Mouse (Mus musculus) heart, embryonic 14.5 days (tissue): Measurements from ENCODE around the gene Gal3st2c. TPM values are rescaled to one million over a fixed set of nuclear protein-coding genes. Genes with fewer than 3 reads are reported as not detected.

Experiments
- ATAC-seq: fragments of 200-750 bp; cut with Nextera tagmentation; 2 replicates; pipeline ENCODE4 v1.8.0; 2017; ENCODE audit warnings: low read depth, moderate TSS enrichment; ENCODE audit not compliant: insufficient number of reproducible peaks, insufficient read depth, low FRiP score
- H3K27ac ChIP-seq, 2 experiments: fragments of 200-500 bp in 1 of 2; fragments of 300-500 bp in 1 of 2; sonication (generic) in 1 of 2; replicated peaks in 1 of 2; 2 replicates each; pipeline ENCODE4 v1.5.1; 2012 to 2014; ENCODE audit warnings: low read depth in 2 of 2, low read length in 2 of 2, control low read depth in 1 of 2, mild to moderate bottlenecking in 1 of 2, mixed read lengths in 1 of 2; ENCODE audit not compliant: control insufficient read depth in 1 of 2, insufficient read depth in 1 of 2
- H3K27me3 ChIP-seq: fragments of 300-500 bp; sonication (generic); 2 replicates; pipeline ENCODE4 v1.6.1; 2014; ENCODE audit warnings: mild to moderate bottlenecking, low read length, control low read depth; ENCODE audit not compliant: control insufficient read depth, insufficient read depth
- H3K36me3 ChIP-seq: fragments of 300-500 bp; sonication (generic); 2 replicates; pipeline ENCODE4 v1.6.1; 2014; ENCODE audit warnings: mild to moderate bottlenecking, control low read depth, low read length, mixed read lengths; ENCODE audit not compliant: control insufficient read depth, insufficient read depth
- H3K4me1 ChIP-seq, 2 experiments: fragments of 200-500 bp in 1 of 2; fragments of 300-500 bp in 1 of 2; sonication (generic) in 1 of 2; 2 replicates each; pipeline ENCODE4 v1.6.1; 2012 to 2014; ENCODE audit warnings: low read length in 2 of 2, control low read depth in 1 of 2, mixed read lengths in 1 of 2; ENCODE audit not compliant: control insufficient read depth in 2 of 2, insufficient read depth in 2 of 2
- H3K4me2 ChIP-seq: fragments of 300-500 bp; sonication (generic); 2 replicates; pipeline ENCODE4 v1.6.1; 2014; ENCODE audit warnings: mild to moderate bottlenecking, low read length
- H3K4me3 ChIP-seq, 2 experiments: fragments of 200-500 bp in 1 of 2; fragments of 300-500 bp in 1 of 2; sonication (generic) in 1 of 2; 2 replicates each; pipeline ENCODE4 v1.5.1; 2012 to 2014; ENCODE audit warnings: low read length in 2 of 2, mild to moderate bottlenecking in 2 of 2, control low read depth in 1 of 2, low read depth in 1 of 2, moderate library complexity in 1 of 2; ENCODE audit not compliant: control insufficient read depth in 1 of 2, insufficient read depth in 1 of 2
- H3K9ac ChIP-seq: fragments of 300-500 bp; sonication (generic); 2 replicates; pipeline ENCODE4 v1.6.1; 2014; ENCODE audit warnings: mild to moderate bottlenecking, low read length
- H3K9me3 ChIP-seq: fragments of 300-500 bp; sonication (generic); 2 replicates; pipeline ENCODE4 v1.6.1; 2016; ENCODE audit warnings: low read length, control low read depth; ENCODE audit not compliant: control insufficient read depth
- WGBS: fragments of 180-500 bp; shearing (Covaris S2); extraction: QIAGEN DNeasy Blood & Tissue Kit; methylation state at CpG from one replicate; pipeline ENCODE4 v1.1.7; 2014; 5-methylcytosine and 5-hydroxymethylcytosine counted together
- polyA plus RNA-seq: library from polyadenylated mRNA; unstranded; fragments of >200 nt; fragmentation: Nextera tagmentation; extraction: Ambion mirVana; gene quantifications from 2 replicates; pipeline ENCODE4 v1.2.1, GENCODE M21; 2014

Gal3st2c gene
- polyA plus RNA-seq, 1 experiment from 2014 or later = 0.04 TPM

GRCm38 (mm10) chr1:94046544-94046943 lies 56.2 kb downstream of the Gal3st2c start:
- WGBS = 69% methylated on average over 4 of the region's 4 CpGs
- H3K9me3 ChIP-seq = no peaks in the 10 kb centered on the region
- ATAC-seq = no peak

GRCm38 (mm10) chr1:94051104-94051503 lies 60.8 kb downstream of the Gal3st2c start:
- Histone ChIP-seq H3K4me1 (peaks cover 0 to 2% of the 10 kb centered on the region in 2 experiments; a peak in 1 of 4 replicates), H3K27ac (no peak overlapping the region), H3K4me3 (no peak overlapping the region), H3K27me3 (no peaks in the 10 kb centered on the region; the same call in 1 of the 2 replicates), H3K36me3 (no peaks in the 10 kb centered on the region), H3K4me2 (no peak overlapping the region), H3K9ac (no peak overlapping the region), H3K9me3 (no peaks in the 10 kb centered on the region)
- no peak for ATAC-seq
- 79% methylated on average over 5 of the region's 5 CpGs for WGBS

More at GRCm38 (mm10) chr1:94046544-94046943, 56.2 kb downstream of the Gal3st2c start:
- no peak overlapping the region for H3K27ac ChIP-seq
- no peaks in the 10 kb centered on the region for H3K4me1 ChIP-seq
- H3K9ac ChIP-seq = no peak overlapping the region
- no peaks in the 10 kb centered on the region for H3K27me3 ChIP-seq
- H3K4me2 ChIP-seq = no peak overlapping the region
- no peak overlapping the region for H3K4me3 ChIP-seq
- no peaks in the 10 kb centered on the region for H3K36me3 ChIP-seq

- 0 out of 4 replicates have a peak within 1 kb of the TSS, but pooled peaks have one; percentile 8 to 24 for H3K27ac ChIP-seq
- no peaks in the 10 kb centered on the region for H3K36me3 ChIP-seq
- no peak within 1 kb of the TSS for H3K4me2 ChIP-seq
- H3K9ac ChIP-seq = no peak within 1 kb of the TSS
- no peaks in the 10 kb centered on the region; the same call in 1 of the 2 replicates for H3K27me3 ChIP-seq
- WGBS = 53% methylated on average over 6 of the region's 6 CpGs
- no peak within 1 kb of the TSS for H3K4me3 ChIP-seq
- no peak for ATAC-seq
- peaks cover 0 to 2% of the 10 kb centered on the region in 2 experiments; a peak in 1 of 4 replicates for H3K4me1 ChIP-seq
- H3K9me3 ChIP-seq = no peaks in the 10 kb centered on the region
Observed at GRCm38 (mm10) chr1:94052373-94052772, 62.1 kb downstream of the Gal3st2c start, which contains the start of gene Pdcd1. Gene Pdcd1, minus strand, starts transcription at chr1:94052553.

- Histone ChIP-seq H3K4me1 (peaks cover 0 to 2% of the 10 kb centered on the region in 2 experiments; a peak in 1 of 4 replicates), H3K9ac (no peak overlapping the region), H3K9me3 (no peaks in the 10 kb centered on the region), H3K4me3 (no peak overlapping the region), H3K4me2 (no peak overlapping the region), H3K27me3 (no peaks in the 10 kb centered on the region; the same call in 1 of the 2 replicates), H3K36me3 (no peaks in the 10 kb centered on the region), H3K27ac (0 out of 4 replicates have a peak overlapping the region, but pooled peaks of 1 of the 2 experiments have one; percentile 24)
- 50% methylated on average over 7 of the region's 7 CpGs for WGBS
- no peak for ATAC-seq
Observed at GRCm38 (mm10) chr1:94053530-94054216, 63.4 kb downstream of the Gal3st2c start.

GRCm38 (mm10) chr1:94054481-94054880 lies 64.2 kb downstream of the Gal3st2c start:
- Histone ChIP-seq H3K4me1 (peaks cover 0 to 2% of the 10 kb centered on the region in 2 experiments; a peak in 1 of 4 replicates), H3K9me3 (no peaks in the 10 kb centered on the region), H3K4me2 (no peak overlapping the region), H3K27ac (no peak overlapping the region), H3K9ac (no peak overlapping the region), H3K4me3 (no peak overlapping the region), H3K27me3 (no peaks in the 10 kb centered on the region; the same call in 1 of the 2 replicates), H3K36me3 (no peaks in the 10 kb centered on the region)
- 76% methylated on average over 1 of the region's 1 CpGs for WGBS
- ATAC-seq = no peak

GRCm38 (mm10) chr1:94055966-94056365 lies 65.7 kb downstream of the Gal3st2c start:
- Histone ChIP-seq H3K4me3 (no peak overlapping the region), H3K27ac (no peak overlapping the region), H3K9ac (no peak overlapping the region), H3K4me1 (peaks cover 0 to 2% of the 10 kb centered on the region in 2 experiments; a peak in 1 of 4 replicates), H3K4me2 (no peak overlapping the region), H3K9me3 (no peaks in the 10 kb centered on the region), H3K36me3 (no peaks in the 10 kb centered on the region), H3K27me3 (no peaks in the 10 kb centered on the region; the same call in 1 of the 2 replicates)
- no peak for ATAC-seq
- 42% methylated on average over 3 of the region's 3 CpGs for WGBS

GRCm38 (mm10) chr1:94057401-94057800 lies 67.1 kb downstream of the Gal3st2c start:
- ATAC-seq = no peak
- no peak overlapping the region for H3K9ac ChIP-seq
- peaks cover 0 to 2% of the 10 kb centered on the region in 2 experiments; a peak in 1 of 4 replicates for H3K4me1 ChIP-seq
- H3K27ac ChIP-seq = no peak overlapping the region
- no peak overlapping the region for H3K4me2 ChIP-seq
- H3K36me3 ChIP-seq = no peaks in the 10 kb centered on the region
- H3K4me3 ChIP-seq = no peak overlapping the region
- no peaks in the 10 kb centered on the region; the same call in 1 of the 2 replicates for H3K27me3 ChIP-seq
- 89% methylated on average over 2 of the region's 2 CpGs for WGBS
- no peaks in the 10 kb centered on the region for H3K9me3 ChIP-seq
